Mouse (Mus musculus) MEL (cell line): ENCODE measurements around the gene Sugp1.

Experiments
- EP300 ChIP-seq, 2 experiments: IDR thresholded peaks; 2 replicates each; pipeline ENCODE4 v1.6.1; 2011; ENCODE audit warnings: improper control_type of control experiment in 2 of 2, low read length in 2 of 2, low read depth in 1 of 2, mild to moderate bottlenecking in 1 of 2
- NRF1 ChIP-seq: IDR thresholded peaks from 2 replicates; pipeline ENCODE4 v1.6.1; 2014; ENCODE audit warnings: low read depth, mild to moderate bottlenecking, inconsistent platforms, low read length, improper control_type of control experiment, moderate library complexity; ENCODE audit not compliant: poor library complexity, insufficient read depth, severe bottlenecking

DNA sequence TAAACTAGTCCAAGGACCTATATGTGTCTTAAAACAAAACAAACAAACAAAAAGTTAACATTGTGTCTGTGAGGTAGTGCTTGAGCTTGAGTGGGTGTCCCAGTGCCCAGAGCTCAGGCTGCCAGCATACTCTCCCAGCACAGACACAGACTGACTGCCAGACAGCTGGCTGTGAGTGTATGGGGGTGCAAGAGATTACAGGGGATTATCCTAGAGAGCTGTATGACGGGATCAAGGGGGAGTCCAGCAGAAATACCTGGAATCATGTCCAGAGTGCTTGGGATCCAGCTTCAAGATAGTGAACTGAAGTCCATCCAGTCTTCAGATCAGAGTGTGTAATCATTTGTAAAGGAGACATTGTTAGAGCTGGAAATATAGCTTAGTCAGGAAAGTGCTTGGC, 15.1 kb downstream of the Sugp1 start:
- TF ChIP-seq NRF1 (no peak), EP300 (IDR thresholded peaks at IDR 0.05; ENCODE audit: low read depth in 1 of 2, low read length in 2 of 2) (no peak)
